Mouse (Mus musculus): Measurements from ENCODE around the gene Zfand3. TPM values are rescaled to one million over a fixed set of nuclear protein-coding genes. Genes with fewer than 3 reads are reported as not detected.

Zfand3 gene
- polyA plus RNA-seq, 1 experiment from 2014 or later: 61.7 TPM

DNA sequence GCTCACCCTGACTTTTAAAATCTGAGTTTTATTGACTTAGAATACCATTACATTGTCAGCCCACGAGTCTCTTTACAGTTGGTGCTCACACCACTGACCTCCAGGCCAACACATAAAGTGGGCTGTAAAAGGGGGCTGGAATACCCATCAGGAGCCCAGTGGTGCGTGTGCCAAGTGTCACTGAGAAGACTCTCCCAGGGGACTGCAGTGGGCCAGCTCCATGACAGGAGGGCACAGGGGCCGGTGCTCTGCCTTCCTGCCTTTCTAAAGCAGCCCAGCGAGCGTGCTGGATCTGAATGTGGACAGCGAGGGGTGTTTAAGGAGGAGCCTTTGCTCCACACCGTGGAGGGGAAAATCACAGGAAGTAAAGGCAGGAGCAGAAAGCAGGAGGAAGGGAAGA, 249.4 kb downstream of the Zfand3 start:
- H3K36me3 ChIP-seq (ENCODE audit: control insufficient read depth, insufficient read depth, low read length): no peaks in the 10 kb centered on the region
- no peak overlapping the region for H3K4me2 ChIP-seq (replicated peaks; ENCODE audit: low read depth, low read length)
- ATAC-seq (ENCODE audit: low FRiP score): no peak
- DNase-seq (ENCODE audit: low spot score): no peak
- WGBS: 41% methylated on average over 7 of the region's 7 CpGs
- peaks cover 11% of the 10 kb centered on the region for H3K4me1 ChIP-seq (replicated peaks; ENCODE audit: control insufficient read depth, insufficient read depth, low read length)
- H3K27ac ChIP-seq (ENCODE audit: low read depth, low read length): no peak overlapping the region
- H3K4me3 ChIP-seq (ENCODE audit: low read depth, low read length): no peak overlapping the region
- H3K27me3 ChIP-seq (ENCODE audit: control insufficient read depth, insufficient read depth, low read length): no peaks in the 10 kb centered on the region
- H3K9ac ChIP-seq (ENCODE audit: low read depth, low read length): no peak overlapping the region
- no peaks in the 10 kb centered on the region for H3K9me3 ChIP-seq (ENCODE audit: control insufficient read depth, low read length)

- Histone ChIP-seq H3K27me3 (ENCODE audit: control insufficient read depth, insufficient read depth, low read length) (no peaks in the 10 kb centered on the region), H3K27ac (ENCODE audit: low read depth, low read length) (peak overlapping the region; percentile 53), H3K9me3 (ENCODE audit: control insufficient read depth, low read length) (no peaks in the 10 kb centered on the region), H3K4me1 (replicated peaks; ENCODE audit: control insufficient read depth, insufficient read depth, low read length) (peaks cover 11% of the 10 kb centered on the region), H3K4me2 (replicated peaks; ENCODE audit: low read depth, low read length) (no peak overlapping the region), H3K36me3 (ENCODE audit: control insufficient read depth, insufficient read depth, low read length) (no peaks in the 10 kb centered on the region), H3K4me3 (ENCODE audit: low read depth, low read length) (no peak overlapping the region), H3K9ac (ENCODE audit: low read depth, low read length) (no peak overlapping the region)
- peak; percentile 33 for DNase-seq (ENCODE audit: low spot score)
- WGBS: 63% methylated on average over 8 of the region's 8 CpGs
- no peak for ATAC-seq (ENCODE audit: low FRiP score)
Measured at GRCm38 (mm10) chr17:30255928-30256560, 251.5 kb downstream of the Zfand3 start.

DNA sequence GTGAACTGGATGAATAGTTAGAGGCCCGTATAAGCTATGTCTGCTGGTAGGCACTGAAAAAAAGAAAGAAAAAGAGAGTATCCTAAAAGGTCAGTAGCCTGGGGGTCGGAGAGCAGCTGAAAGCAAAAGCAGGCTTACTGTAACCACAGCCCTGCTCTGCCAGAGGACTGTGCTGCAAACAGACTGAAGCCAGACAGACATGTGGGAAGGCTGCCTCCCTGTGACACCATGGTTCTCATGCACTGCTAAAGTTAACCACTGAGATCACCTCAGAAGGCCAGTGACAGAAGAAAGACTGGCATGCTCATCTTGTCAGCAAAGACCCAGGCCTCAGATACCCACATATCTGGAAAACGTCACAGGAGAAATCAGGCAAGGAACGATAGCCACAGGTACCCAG, 253.9 kb downstream of the Zfand3 start:
- WGBS: 83% methylated on average over 4 of the region's 4 CpGs
- Histone ChIP-seq H3K4me1 (replicated peaks; ENCODE audit: control insufficient read depth, insufficient read depth, low read length) (peaks cover 11% of the 10 kb centered on the region), H3K4me3 (ENCODE audit: low read depth, low read length) (no peak overlapping the region), H3K9ac (ENCODE audit: low read depth, low read length) (no peak overlapping the region), H3K4me2 (replicated peaks; ENCODE audit: low read depth, low read length) (no peak overlapping the region), H3K27ac (ENCODE audit: low read depth, low read length) (no peak overlapping the region), H3K27me3 (ENCODE audit: control insufficient read depth, insufficient read depth, low read length) (no peaks in the 10 kb centered on the region), H3K36me3 (ENCODE audit: control insufficient read depth, insufficient read depth, low read length) (no peaks in the 10 kb centered on the region), H3K9me3 (ENCODE audit: control insufficient read depth, low read length) (no peaks in the 10 kb centered on the region)
- DNase-seq (ENCODE audit: low spot score): no peak
- ATAC-seq (ENCODE audit: low FRiP score): no peak

DNA sequence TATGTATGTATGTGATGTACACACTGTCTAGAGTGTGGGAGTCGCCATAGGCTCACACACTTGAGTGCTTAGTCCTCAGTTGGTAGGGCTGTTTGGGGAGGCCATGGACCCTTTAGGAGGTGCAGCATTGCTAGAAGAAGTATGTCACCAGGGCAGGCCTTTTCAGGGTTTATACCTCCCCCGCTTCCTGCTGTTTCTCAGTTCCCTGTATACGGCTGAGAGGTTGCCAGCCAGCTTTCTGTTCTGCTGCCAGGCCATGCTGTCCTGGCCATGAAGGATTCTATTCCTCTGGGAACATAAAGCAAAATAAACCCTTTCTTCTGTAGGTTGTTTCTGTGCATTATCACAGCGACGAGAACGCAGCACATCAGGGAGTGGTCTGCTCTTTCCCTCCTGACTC, 255.4 kb downstream of the Zfand3 start:
- Histone ChIP-seq H3K9me3 (ENCODE audit: control insufficient read depth, low read length) (no peaks in the 10 kb centered on the region), H3K27me3 (ENCODE audit: control insufficient read depth, insufficient read depth, low read length) (no peaks in the 10 kb centered on the region), H3K27ac (ENCODE audit: low read depth, low read length) (no peak overlapping the region), H3K4me2 (replicated peaks; ENCODE audit: low read depth, low read length) (no peak overlapping the region), H3K4me1 (replicated peaks; ENCODE audit: control insufficient read depth, insufficient read depth, low read length) (peaks cover 11% of the 10 kb centered on the region), H3K9ac (ENCODE audit: low read depth, low read length) (no peak overlapping the region), H3K4me3 (ENCODE audit: low read depth, low read length) (no peak overlapping the region), H3K36me3 (ENCODE audit: control insufficient read depth, insufficient read depth, low read length) (no peaks in the 10 kb centered on the region)
- ATAC-seq (ENCODE audit: low FRiP score) (no peak), DNase-seq (ENCODE audit: low spot score) (no peak)
- 80% methylated on average over 6 of the region's 6 CpGs for WGBS

Other genes with a start within 250 kb of the Zfand3 start
- 4.6 and 4.8 TPM in 2 replicates for gene Mdga1, start 34.6 kb upstream of the Zfand3 start, polyA plus RNA-seq (2014; fragmentation: Nextera tagmentation; extraction: Ambion mirVana)

Data from hindbrain, embryonic 11.5 days (tissue).